Mouse (Mus musculus): ENCODE results near the gene Atp6v1e1. TPM values are rescaled to one million over a fixed set of nuclear protein-coding genes. Genes with fewer than 3 reads are reported as not detected.
"Not testable (repeated sequence)": the region's sequence is repeated elsewhere in the genome, so short reads cannot be mapped to it uniquely, and the experiment has no call there.

The Atp6v1e1 gene
- polyA plus RNA-seq, 2 experiments = 75.7 to 114 TPM

DNA sequence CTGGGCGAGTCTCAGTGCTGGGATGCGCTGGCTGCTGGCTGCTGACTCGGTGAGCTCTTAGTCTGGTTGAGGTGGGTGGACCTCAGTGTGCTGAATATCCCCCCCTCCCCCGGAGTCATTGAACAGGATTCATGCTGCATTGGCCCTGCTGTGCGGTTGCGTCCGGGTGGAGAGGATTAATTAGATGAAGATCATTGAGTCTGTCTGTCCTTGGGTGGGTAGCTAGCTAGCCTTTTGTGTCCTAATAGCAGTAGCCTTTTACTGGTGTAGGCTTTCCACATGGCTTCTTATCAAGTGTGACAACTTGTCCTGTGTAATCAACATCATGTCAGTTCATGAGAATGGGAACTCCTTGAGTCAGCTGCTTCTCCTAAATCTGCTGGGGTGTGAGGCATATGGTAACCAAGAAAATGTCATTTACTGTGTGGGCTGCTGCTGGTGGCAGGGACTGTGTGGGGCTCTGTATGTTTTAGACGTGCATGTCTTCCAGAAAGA is 35.7 kb upstream of the Atp6v1e1 start:
- ATAC-seq (ENCODE audit: low FRiP score, low read depth) = no peak
- no peak for DNase-seq (ENCODE audit: low spot score)
- WGBS = 76% methylated on average over 8 of the region's 8 CpGs

DNA sequence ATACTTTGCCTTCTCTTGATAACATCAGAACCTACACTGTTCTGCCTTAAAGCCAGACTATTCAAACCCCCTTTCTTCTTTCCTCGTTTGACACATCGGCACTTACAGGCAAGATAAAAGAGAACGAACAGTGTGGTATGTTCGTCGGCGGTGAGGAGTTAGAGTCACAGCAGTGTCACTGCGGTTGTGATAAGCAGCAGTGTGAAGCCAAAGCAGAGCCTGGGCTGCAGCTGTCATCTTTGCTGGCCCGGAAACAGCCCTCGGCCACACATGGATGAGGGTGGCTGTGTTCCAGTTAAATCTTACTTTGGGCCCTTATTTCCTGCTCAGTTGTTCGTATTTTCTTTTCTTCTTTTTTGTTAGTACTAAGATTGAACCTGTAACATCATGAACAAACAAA is 31.8 kb upstream of the Atp6v1e1 start:
- Histone ChIP-seq H3K9me3 (ENCODE audit: control insufficient read depth, low read length) (no peaks in the 10 kb centered on the region), H3K4me3 (replicated peaks; ENCODE audit: low read length) (no peak overlapping the region), H3K9ac (ENCODE audit: low read depth, low read length, severe bottlenecking) (no peak overlapping the region), H3K27me3 (ENCODE audit: control insufficient read depth, insufficient read depth, low read length) (no peaks in the 10 kb centered on the region), H3K27ac (replicated peaks; ENCODE audit: low read depth, low read length) (no peak overlapping the region), H3K36me3 (ENCODE audit: control insufficient read depth, insufficient read depth, low read length) (peaks cover 29% of the 10 kb centered on the region), H3K4me2 (replicated peaks; ENCODE audit: low read depth, low read length, severe bottlenecking) (no peak overlapping the region), H3K4me1 (ENCODE audit: control insufficient read depth, insufficient read depth, low read length) (no peaks in the 10 kb centered on the region)
- ATAC-seq (ENCODE audit: low FRiP score, low read depth) (no peak), DNase-seq (ENCODE audit: low spot score) (no peak)
- WGBS = 85% methylated on average over 10 of the region's 10 CpGs
- TF ChIP-seq POLR2A (IDR thresholded peaks at IDR 0.05; ENCODE audit: borderline replicate concordance, extremely low read depth, insufficient read depth, insufficient read length) = no peak

More for the DNA sequence above, 35.7 kb upstream of the Atp6v1e1 start:
- no peaks in the 10 kb centered on the region for H3K4me1 ChIP-seq (ENCODE audit: control insufficient read depth, insufficient read depth, low read length)
- no peak for TF ChIP-seq POLR2A (IDR thresholded peaks at IDR 0.05; ENCODE audit: borderline replicate concordance, extremely low read depth, insufficient read depth, insufficient read length)
- H3K27ac ChIP-seq (replicated peaks; ENCODE audit: low read depth, low read length) = no peak overlapping the region
- no peak overlapping the region for H3K9ac ChIP-seq (ENCODE audit: low read depth, low read length, severe bottlenecking)
- no peaks in the 10 kb centered on the region for H3K27me3 ChIP-seq (ENCODE audit: control insufficient read depth, insufficient read depth, low read length)
- H3K4me2 ChIP-seq (replicated peaks; ENCODE audit: low read depth, low read length, severe bottlenecking) = no peak overlapping the region
- H3K9me3 ChIP-seq (ENCODE audit: control insufficient read depth, low read length) = no peaks in the 10 kb centered on the region
- no peak overlapping the region for H3K4me3 ChIP-seq (replicated peaks; ENCODE audit: low read length)
- peaks cover 25% of the 10 kb centered on the region for H3K36me3 ChIP-seq (ENCODE audit: control insufficient read depth, insufficient read depth, low read length)

DNA sequence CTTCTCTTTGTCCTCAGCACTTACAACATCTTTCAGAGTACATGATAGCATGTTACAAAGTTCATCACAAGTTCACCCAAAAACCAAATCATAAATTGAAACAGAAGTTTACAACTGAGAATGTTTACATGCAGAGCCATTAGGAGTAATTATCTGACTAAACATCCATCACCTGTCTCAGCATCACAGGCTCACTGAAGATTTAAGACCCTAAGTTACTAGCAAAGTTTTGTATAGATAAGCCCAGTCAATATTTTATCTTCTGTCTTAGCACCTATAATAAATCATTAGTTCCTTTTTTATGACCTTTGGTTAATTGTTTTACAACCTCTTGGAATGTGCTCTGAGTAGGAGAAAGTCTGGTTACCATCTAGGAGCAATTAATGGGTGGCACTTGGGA is 28.1 kb upstream of the Atp6v1e1 start:
- peaks cover 41% of the 10 kb centered on the region for H3K36me3 ChIP-seq (ENCODE audit: control insufficient read depth, insufficient read depth, low read length)
- not testable (repeated sequence) for DNase-seq (ENCODE audit: low spot score); H3K27me3 ChIP-seq (ENCODE audit: control insufficient read depth, insufficient read depth, low read length); H3K9ac ChIP-seq (ENCODE audit: low read depth, low read length, severe bottlenecking); H3K9me3 ChIP-seq (ENCODE audit: control insufficient read depth, low read length); H3K27ac ChIP-seq (replicated peaks; ENCODE audit: low read depth, low read length); H3K4me1 ChIP-seq (ENCODE audit: control insufficient read depth, insufficient read depth, low read length); H3K4me3 ChIP-seq (replicated peaks; ENCODE audit: low read length); H3K4me2 ChIP-seq (replicated peaks; ENCODE audit: low read depth, low read length, severe bottlenecking); ATAC-seq (ENCODE audit: low FRiP score, low read depth)

DNA sequence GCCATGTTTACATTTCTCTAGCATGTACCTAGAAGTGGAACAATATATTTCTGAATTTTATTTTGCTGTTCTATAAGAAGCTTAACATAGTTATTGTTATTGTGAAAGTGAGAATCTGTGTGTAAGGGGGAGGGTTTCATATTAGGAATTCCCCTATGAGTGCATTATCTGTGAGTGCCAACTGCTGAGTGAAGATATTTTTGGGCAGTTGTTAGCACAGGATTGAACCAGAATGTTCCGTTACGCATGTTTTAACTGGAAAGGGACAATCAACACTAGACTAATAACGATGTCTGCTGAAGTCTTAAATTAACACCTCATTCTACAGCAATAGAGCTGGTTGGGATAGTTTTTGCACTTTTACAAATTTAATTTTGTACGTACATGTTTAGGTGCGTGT is 19.2 kb upstream of the Atp6v1e1 start:
- no peaks in the 10 kb centered on the region for H3K36me3 ChIP-seq (ENCODE audit: control insufficient read depth, insufficient read depth, low read length)
- peaks cover 4% of the 10 kb centered on the region for H3K4me1 ChIP-seq (ENCODE audit: control insufficient read depth, insufficient read depth, low read length)
- no peak overlapping the region for H3K27ac ChIP-seq (replicated peaks; ENCODE audit: low read depth, low read length)
- ATAC-seq (ENCODE audit: low FRiP score, low read depth) (no peak), DNase-seq (ENCODE audit: low spot score) (no peak)
- WGBS = 89% methylated on average over 5 of the region's 5 CpGs
- H3K9me3 ChIP-seq (ENCODE audit: control insufficient read depth, low read length) = no peaks in the 10 kb centered on the region
- no peak overlapping the region for H3K4me2 ChIP-seq (replicated peaks; ENCODE audit: low read depth, low read length, severe bottlenecking)
- H3K27me3 ChIP-seq (ENCODE audit: control insufficient read depth, insufficient read depth, low read length) = no peaks in the 10 kb centered on the region
- no peak for TF ChIP-seq POLR2A (IDR thresholded peaks at IDR 0.05; ENCODE audit: borderline replicate concordance, extremely low read depth, insufficient read depth, insufficient read length)
- no peak overlapping the region for H3K9ac ChIP-seq (ENCODE audit: low read depth, low read length, severe bottlenecking)
- H3K4me3 ChIP-seq (replicated peaks; ENCODE audit: low read length) = no peak overlapping the region

DNA sequence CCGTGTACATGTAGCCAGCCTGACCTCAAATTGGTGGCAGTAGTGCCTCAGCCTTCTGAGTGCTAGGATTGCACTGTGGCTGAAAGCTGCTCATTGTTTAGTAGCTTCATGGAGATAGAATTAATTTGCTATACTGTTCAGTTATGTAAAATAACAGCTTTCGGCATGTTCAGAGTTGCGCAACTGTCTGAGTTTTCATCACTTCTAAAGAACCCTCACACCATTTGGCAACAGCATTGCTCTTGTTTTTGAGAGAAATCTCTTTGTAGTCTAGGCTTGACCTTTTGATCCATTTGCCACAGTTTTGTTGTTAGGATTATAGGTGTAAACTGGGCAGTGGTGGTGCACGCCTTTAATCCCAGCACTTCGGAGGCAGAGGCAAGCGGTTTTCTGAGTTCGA is 17.7 kb upstream of the Atp6v1e1 start:
- no peak for TF ChIP-seq POLR2A (IDR thresholded peaks at IDR 0.05; ENCODE audit: borderline replicate concordance, extremely low read depth, insufficient read depth, insufficient read length)
- no peak for ATAC-seq (ENCODE audit: low FRiP score, low read depth)
- Histone ChIP-seq H3K9ac (ENCODE audit: low read depth, low read length, severe bottlenecking) (no peak overlapping the region), H3K4me1 (ENCODE audit: control insufficient read depth, insufficient read depth, low read length) (peaks cover 4% of the 10 kb centered on the region), H3K4me3 (replicated peaks; ENCODE audit: low read length) (no peak overlapping the region), H3K27ac (replicated peaks; ENCODE audit: low read depth, low read length) (no peak overlapping the region), H3K36me3 (ENCODE audit: control insufficient read depth, insufficient read depth, low read length) (no peaks in the 10 kb centered on the region), H3K4me2 (replicated peaks; ENCODE audit: low read depth, low read length, severe bottlenecking) (no peak overlapping the region), H3K9me3 (ENCODE audit: control insufficient read depth, low read length) (no peaks in the 10 kb centered on the region), H3K27me3 (ENCODE audit: control insufficient read depth, insufficient read depth, low read length) (no peaks in the 10 kb centered on the region)
- DNase-seq (ENCODE audit: low spot score) = no peak
- WGBS = 97% methylated on average over 7 of the region's 7 CpGs

DNA sequence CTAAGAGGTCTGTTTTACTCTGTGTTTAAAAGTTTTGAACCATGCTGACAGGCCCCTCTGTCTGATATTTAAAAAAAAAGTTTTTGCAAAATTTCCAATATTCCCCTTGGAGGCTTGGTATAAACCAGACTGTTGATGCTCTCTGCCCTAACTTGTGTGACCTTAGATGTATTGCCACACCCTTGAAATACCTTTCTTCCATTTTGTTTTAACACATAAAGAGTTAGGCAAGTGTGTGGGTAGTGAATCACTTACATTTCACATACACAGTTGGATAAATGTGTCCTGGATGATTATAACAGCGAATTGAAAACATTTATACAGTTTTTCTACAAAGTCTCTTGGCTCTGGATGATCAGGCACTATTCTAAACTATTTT is 14.5 kb upstream of the Atp6v1e1 start:
- Histone ChIP-seq H3K4me2 (replicated peaks; ENCODE audit: low read depth, low read length, severe bottlenecking) (peak overlapping the region; percentile 54), H3K4me1 (ENCODE audit: control insufficient read depth, insufficient read depth, low read length) (peaks cover 4% of the 10 kb centered on the region), H3K27ac (replicated peaks; ENCODE audit: low read depth, low read length) (no peak overlapping the region)

More for the DNA sequence above, 14.5 kb upstream of the Atp6v1e1 start:
- TF ChIP-seq POLR2A (IDR thresholded peaks at IDR 0.05; ENCODE audit: borderline replicate concordance, extremely low read depth, insufficient read depth, insufficient read length) = no peak
- no peak for DNase-seq (ENCODE audit: low spot score)
- no peaks in the 10 kb centered on the region for H3K27me3 ChIP-seq (ENCODE audit: control insufficient read depth, insufficient read depth, low read length)
- 60% methylated on average over 1 of the region's 1 CpGs for WGBS
- peak overlapping the region; percentile 97 for H3K9ac ChIP-seq (ENCODE audit: low read depth, low read length, severe bottlenecking)
- no peaks in the 10 kb centered on the region for H3K36me3 ChIP-seq (ENCODE audit: control insufficient read depth, insufficient read depth, low read length)
- H3K4me3 ChIP-seq (replicated peaks; ENCODE audit: low read length) = peak overlapping the region; percentile 87
- no peaks in the 10 kb centered on the region for H3K9me3 ChIP-seq (ENCODE audit: control insufficient read depth, low read length)
- ATAC-seq (ENCODE audit: low FRiP score, low read depth) = no peak

Data from limb, embryonic 14.5 days (tissue).